Mouse (Mus musculus) liver (tissue): ENCODE results near the gene Parvb.
A peak's percentile ranks its signal among the peaks of the same experiment; 100 is the strongest.
"Not testable (repeated sequence)": the region's sequence is repeated elsewhere in the genome, so short reads cannot be mapped to it uniquely, and the experiment has no call there.

Experiments
- DNase-seq: peaks from one replicate; pipeline ENCODE4 v3.0.0-alpha.2; 2020; ENCODE audit warnings: mixed read lengths

The Parvb gene

DNA sequence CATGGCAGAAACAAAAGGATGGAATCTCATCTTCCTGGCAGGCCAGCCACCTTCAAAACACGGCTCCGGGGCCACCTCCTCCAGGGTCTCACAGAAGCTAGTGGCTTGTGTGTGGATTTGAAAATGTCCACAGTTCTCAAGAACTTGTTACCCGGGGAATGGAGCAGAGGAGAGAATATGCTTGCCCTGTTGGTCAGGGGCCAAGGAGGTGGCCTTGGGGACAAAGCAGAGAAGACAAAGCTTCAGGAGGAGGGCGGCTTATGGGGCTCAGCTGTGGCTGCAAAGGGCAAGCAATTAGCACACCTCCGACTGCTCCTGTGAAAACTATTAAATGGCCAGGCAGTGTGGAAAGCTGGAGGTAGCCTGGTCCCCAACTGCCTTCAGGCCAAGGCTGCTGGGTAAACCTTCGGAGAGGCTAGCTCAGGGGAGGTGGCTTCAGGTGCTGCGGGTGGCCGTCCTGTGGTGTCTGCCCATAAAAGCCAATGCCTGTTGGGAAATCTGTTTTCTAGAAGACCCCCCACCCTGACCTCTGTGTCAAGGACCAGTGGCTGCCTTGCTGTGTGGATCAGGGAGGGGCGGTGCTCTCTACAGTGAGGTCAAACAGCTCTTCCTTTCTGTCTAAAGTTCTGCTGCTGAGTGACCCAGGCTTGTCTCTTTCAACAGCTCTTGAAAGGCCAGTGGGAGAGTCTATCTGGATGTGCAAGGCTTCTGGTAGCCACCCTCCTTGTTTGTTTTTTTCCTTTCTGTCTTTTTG lies 26.9 kb downstream of the Parvb start:
- DNase-seq, result no peak

- peak; percentile 74 for DNase-seq
These were observed 28.4 kb downstream of the Parvb start for GRCm38 (mm10) chr15:84260123-84260822.

DNA sequence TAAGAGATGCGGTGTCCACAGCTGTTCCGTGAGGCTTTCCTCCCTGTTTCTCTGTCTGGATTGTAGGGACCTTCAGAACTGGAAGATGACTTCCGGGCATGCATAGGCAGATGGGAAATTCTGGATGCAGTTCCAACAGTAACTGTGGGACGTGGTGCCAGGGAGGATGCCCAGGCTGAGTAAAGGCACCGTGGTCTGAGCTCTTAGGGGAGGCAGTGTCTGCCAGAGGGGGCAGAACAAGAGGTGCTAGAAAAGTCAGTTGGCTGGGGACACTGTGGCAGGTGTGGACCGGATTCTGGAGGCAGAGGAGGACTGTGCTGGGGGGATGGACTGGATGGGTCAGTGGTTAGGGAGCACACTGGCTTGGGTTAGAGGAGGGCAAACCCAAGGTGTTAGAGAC lies 30.8 kb downstream of the Parvb start:
- DNase-seq, result no peak

DNA sequence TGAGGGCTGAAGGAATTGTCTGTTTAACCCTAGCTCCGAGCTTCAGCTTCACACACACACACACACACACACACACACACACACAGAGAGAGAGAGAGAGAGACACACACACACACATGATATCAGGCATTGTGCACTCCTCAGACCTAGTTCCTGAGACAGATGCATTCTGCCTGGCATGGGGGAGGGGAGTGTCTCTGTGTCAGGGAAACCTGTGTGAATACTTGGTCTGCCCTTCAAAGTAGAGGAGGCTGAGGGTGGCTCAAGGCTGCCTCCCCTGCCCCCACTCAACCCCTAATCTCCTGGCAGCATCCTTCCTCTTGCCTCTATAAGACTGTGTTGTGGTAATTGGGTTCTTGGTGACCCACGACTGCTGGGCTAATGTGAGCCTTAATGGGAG lies 31.7 kb downstream of the Parvb start:
- DNase-seq, result peak; percentile 33

DNA sequence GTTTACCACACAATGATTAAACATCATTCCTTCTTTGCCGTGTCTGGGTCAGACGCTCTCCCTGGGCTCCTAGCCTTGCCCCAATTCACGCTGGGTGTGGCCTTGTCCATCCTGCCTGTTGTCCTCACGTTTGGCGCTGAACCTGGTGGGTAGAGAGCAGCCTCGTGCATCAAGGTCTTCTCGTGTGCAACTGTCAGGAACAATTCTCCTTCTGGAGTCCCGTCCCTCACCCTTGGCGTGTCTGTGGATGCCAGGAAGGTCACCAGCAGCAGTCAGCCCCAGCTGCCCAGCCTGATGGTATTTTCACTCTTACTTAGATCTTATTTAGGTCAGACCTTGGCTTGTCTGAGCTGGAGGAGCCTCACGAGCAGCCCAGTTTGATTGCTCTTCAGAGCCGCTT lies 33.3 kb downstream of the Parvb start:
- no peak for DNase-seq

GRCm38 (mm10) chr15:84266290-84266689 lies 34.4 kb downstream of the Parvb start:
- no peak for DNase-seq

GRCm38 (mm10) chr15:84267720-84268260 lies 35.9 kb downstream of the Parvb start:
- no peak for DNase-seq

DNA sequence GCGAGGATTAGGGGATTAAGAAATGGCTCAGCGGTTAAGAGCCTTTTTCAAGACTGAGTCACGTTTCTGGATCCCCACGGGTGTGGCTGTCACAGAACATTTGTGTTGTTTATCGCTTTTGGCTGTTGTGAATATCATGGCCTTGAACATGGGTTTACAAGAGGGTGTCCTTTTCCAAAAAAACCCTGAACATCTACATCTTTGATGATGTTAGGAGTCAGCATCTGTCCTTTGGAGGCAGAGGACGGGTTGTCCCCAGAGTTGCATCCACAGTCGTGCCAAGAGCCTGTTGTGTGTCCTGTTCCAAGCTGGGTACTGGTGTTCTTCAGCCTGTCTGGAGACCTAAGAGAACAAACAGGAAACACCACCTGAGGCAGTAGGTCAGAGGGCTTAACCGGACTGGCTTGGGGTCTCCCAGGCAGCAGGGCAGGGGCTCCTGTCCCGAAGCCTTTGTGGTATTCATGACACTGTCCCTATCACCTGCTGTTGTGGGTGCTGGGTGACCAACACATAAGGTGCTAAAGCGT lies 37.3 kb downstream of the Parvb start:
- no peak for DNase-seq

- no peak for DNase-seq
These were observed 38.2 kb downstream of the Parvb start for GRCm38 (mm10) chr15:84270032-84270431.

DNA sequence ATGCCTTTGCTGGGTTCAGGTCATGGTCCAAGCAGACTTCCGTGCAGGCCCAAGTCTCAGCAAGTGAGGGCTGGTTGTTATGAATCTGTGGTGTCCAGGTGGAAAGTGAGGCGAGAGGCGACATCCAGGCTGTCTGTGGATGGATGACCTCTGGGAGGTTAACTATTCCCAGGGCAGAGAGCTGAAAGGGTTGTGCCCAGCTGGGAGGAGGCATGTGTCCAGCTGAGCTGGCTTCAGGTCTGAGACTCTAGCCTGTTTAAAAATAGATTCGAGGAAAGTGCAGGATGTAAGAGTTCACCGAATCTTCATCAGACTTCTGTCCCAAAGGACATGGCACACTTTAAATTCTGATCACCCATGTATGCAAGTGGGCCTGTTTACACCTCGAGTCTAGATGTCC lies 38.6 kb downstream of the Parvb start:
- no peak for DNase-seq

DNA sequence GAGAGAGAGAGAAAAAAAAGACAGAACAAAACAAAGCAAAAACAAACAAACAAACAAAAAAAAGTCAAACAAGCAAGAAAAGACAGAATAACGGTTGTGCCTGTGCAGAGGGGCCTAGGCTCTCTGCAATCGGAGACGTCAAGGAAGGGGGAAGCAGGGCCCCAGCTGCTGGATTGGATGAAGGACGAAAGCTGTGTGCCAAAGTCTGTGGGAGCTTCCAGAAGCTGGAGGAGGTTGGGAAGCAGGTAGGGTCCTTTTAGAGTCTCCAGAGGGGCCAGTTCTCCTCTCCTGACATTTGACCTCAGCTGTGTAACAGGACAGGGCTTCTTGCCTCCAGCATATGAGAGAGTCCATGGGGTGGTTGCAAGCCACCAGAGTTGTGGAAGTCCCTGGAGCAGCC lies 44.2 kb downstream of the Parvb start:
- no peak for DNase-seq

DNA sequence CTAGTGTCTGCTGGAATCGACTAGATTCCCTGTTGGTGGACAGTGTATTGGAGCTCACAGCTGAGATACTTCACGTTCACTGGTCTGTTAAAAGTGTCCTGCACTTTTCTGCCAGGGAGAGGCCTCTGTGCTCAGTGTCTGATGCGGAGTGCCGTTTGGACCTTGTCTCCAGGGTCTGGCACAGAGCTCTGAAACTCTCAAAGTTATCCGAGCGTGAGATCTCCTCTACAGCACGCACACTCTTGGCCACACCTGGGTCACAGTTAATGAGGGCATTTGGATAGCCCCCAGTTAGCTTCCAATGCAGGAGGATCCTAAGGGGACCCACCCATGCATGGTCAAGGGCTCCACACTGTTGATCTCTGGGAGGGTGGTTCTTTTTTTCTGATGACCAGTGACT lies 46.2 kb downstream of the Parvb start:
- DNase-seq, result no peak

- DNase-seq, result no peak
These were observed 46.8 kb downstream of the Parvb start for GRCm38 (mm10) chr15:84278656-84279055.

GRCm38 (mm10) chr15:84280309-84280708 lies 48.5 kb downstream of the Parvb start:
- DNase-seq, result no peak

- DNase-seq, result no peak
These were observed 49.0 kb downstream of the Parvb start for GRCm38 (mm10) chr15:84280712-84281347.

DNA sequence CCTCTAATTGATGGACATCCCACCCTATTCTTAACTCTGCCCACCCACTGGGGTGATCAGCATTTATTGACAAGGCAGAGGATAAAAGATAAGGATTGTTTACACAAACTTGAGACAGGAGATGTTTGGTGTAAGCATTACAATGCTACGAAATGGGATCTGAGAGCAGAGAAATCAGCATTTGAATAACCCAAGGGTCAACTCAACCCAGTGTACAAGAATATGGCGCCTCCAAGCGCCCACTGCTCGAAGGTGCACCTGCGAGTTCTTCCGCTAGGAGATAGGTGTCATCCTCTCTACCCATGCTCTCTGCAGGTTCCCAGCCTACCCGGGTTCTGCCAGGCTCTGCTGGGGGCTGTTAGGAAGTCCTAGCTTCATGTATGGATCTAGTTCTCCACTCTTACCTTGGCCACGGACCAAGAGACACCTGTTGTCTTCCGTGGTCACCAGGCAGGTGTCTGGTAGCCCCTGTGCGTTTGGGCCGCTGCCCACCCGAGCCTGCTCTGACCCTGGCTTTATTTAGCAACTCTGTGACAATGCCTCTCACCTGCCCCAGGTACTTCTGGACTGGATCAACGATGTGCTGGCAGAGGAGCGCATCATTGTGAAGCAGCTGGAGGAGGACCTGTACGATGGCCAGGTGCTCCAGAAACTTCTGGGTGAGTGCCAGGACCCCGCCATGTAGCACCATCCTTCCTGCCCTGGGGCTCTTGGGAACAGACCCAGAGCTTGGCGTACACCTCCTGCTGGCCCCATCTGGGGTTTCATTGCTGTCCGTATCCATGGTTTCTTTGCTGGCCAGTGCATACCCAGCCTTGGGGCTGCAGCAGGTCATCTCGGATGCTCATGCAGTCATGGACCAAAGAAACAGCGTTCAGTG lies 50.6 kb downstream of the Parvb start:
- no peak for DNase-seq

- DNase-seq, result peak; percentile 38
These were observed 52.2 kb downstream of the Parvb start for GRCm38 (mm10) chr15:84284059-84284458.

DNA sequence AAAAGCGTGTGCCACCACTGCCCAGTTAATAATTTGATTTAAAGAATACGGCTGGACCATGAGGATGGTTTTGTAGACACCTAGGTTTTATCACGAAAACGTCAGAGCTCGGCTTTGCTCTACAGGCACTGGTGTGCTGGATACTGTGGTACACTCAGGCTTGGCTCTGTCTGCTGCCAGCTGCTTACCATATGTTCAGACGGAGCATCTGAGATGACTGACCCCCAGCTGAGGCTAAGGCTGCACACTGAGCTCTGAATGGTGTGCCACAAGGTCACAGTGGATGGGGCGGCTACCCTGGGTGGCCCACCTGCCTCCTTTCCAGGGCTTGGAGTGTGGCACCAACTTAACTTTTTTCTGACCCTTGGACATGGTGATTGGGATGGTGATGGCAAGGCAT lies 53.6 kb downstream of the Parvb start:
- DNase-seq, result no peak

GRCm38 (mm10) chr15:84288953-84289352 lies 57.1 kb downstream of the Parvb start:
- DNase-seq, result not testable (repeated sequence)

DNA sequence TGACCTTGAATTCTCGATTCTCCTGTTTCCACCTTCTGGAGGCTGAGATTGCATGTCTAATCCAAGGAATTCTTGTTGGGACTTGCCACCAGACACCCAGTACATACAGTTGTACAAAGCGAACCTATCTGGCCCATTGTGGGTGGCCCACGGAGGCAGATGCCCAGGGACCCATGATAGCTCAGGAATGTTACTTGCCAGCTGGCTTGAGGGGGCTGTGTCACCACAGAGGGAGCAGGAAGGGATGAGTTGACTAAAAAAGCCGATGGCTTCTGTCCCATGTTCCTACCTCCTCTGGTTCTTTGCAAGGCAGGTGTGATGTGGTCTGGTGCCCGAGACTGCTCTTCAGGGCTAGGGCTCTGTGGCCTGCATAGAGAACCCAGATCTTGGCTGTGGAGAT lies 59.3 kb downstream of the Parvb start:
- DNase-seq, result no peak

- DNase-seq, result no peak
These were observed 61.7 kb downstream of the Parvb start for GRCm38 (mm10) chr15:84293590-84293989.

DNA sequence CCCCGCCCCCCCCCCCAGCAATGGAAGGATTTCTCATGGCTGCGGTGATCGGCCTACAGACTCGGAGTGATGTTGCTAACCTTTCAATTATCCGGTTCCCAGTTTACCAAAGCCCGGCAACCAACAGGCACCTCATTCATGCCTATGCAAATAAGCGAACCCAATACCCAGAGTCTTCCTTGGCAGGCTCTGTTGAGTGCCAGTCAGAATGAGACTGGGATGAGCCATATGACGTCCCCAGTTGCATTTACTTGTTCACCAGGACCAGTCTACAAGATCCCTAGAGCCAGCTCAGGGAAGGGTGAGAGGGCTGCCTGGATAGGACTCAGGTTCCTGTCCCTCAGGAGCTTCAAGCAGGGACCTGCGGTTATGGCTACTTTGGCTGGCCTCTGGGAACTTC lies 62.5 kb downstream of the Parvb start:
- no peak for DNase-seq
